Mouse (Mus musculus) lung, postnatal 25 days (tissue): Measurements from ENCODE around the gene Tmem131.

ENCODE experiments used
- DNase-seq: peaks from one replicate; pipeline ENCODE4 v3.0.0; 2022; ENCODE audit warnings: low spot score

The Tmem131 gene

GRCm38 (mm10) chr1:36784365-36785134 lies 158.9 kb downstream of the Tmem131 start:
- peak; percentile 76 for DNase-seq

- DNase-seq, result no peak
These were observed 161.0 kb downstream of the Tmem131 start for GRCm38 (mm10) chr1:36782476-36782875.

GRCm38 (mm10) chr1:36780793-36781192 lies 162.7 kb downstream of the Tmem131 start:
- no peak for DNase-seq

GRCm38 (mm10) chr1:36772198-36772934 lies 171.1 kb downstream of the Tmem131 start:
- DNase-seq, result no peak

- no peak for DNase-seq
These were observed 172.5 kb downstream of the Tmem131 start for GRCm38 (mm10) chr1:36770998-36771397.

GRCm38 (mm10) chr1:36769951-36770350 lies 173.5 kb downstream of the Tmem131 start:
- no peak for DNase-seq

- no peak for DNase-seq
These were observed 174.7 kb downstream of the Tmem131 start for GRCm38 (mm10) chr1:36768786-36769185.

GRCm38 (mm10) chr1:36767321-36767720 lies 176.1 kb downstream of the Tmem131 start:
- no peak for DNase-seq

GRCm38 (mm10) chr1:36766431-36767205 lies 176.8 kb downstream of the Tmem131 start:
- peak; percentile 8 for DNase-seq

GRCm38 (mm10) chr1:36761568-36761967 lies 181.9 kb downstream of the Tmem131 start, which contains the start of gene Zap70:
Zap70 (plus strand) TSS chr1:36761798.
- DNase-seq, result peak; percentile 23

- no peak for DNase-seq
These were observed 182.4 kb downstream of the Tmem131 start for GRCm38 (mm10) chr1:36761061-36761460.

GRCm38 (mm10) chr1:36760401-36760800 lies 183.1 kb downstream of the Tmem131 start:
- no peak for DNase-seq

GRCm38 (mm10) chr1:36759076-36759475 lies 184.4 kb downstream of the Tmem131 start:
- no peak for DNase-seq

GRCm38 (mm10) chr1:36758553-36758952 lies 184.9 kb downstream of the Tmem131 start:
- no peak for DNase-seq

GRCm38 (mm10) chr1:36753932-36754675 lies 189.4 kb downstream of the Tmem131 start:
- DNase-seq, result no peak

GRCm38 (mm10) chr1:36746452-36746851 lies 197.0 kb downstream of the Tmem131 start:
- DNase-seq, result no peak

GRCm38 (mm10) chr1:36745661-36746060 lies 197.8 kb downstream of the Tmem131 start:
- no peak for DNase-seq

GRCm38 (mm10) chr1:36744268-36744944 lies 199.1 kb downstream of the Tmem131 start:
- DNase-seq, result peak; percentile 61

GRCm38 (mm10) chr1:36743046-36743445 lies 200.4 kb downstream of the Tmem131 start:
- DNase-seq, result no peak
